Mouse (Mus musculus) megakaryocyte-erythroid progenitor cell, adult 5 weeks (primary cell): Measurements from ENCODE around the gene Gm5152. TPM values are rescaled to one million over a fixed set of nuclear protein-coding genes. Genes with fewer than 3 reads are reported as not detected.

Experiments
- polyA plus RNA-seq: library from polyadenylated mRNA; stranded (reverse); fragments of >175 nt; gene quantifications from 2 replicates; pipeline ENCODE4 v1.2.3, GENCODE M21; 2012

The Gm5152 gene
- polyA plus RNA-seq, result not detected in 2 replicates

DNA sequence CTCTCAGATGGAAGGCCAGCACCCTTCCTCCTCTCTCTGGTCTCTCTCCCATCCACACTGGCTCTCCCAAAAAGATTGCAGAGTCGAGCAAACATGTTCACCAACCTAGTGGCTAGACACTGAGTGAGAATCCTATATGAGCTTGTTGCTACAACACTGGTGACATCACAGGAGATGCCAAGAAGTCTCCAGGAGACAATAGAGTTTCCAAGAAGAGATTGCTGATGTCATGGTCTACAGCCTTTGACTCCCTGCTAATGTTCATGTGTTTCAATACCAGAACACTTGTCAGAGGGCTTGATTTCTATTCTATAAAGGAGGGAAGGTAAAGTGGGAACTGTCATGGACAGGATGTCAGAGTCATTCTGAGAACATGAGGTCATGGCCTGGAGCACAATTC lies at the start of gene Gm5152:
TSS of gene Gm5152 (minus strand) at position 101 of the 400 bp plus-strand sequence.

